Mouse (Mus musculus): ENCODE measurements around the gene Lactb.

GRCm38 (mm10) chr9:66933869-66934808 is 41.1 kb downstream of the Lactb start:
- TF ChIP-seq CTCF (IDR thresholded peaks at IDR 0.05; ENCODE audit: extremely low read depth, insufficient read depth, low read length) (no peak), POLR2A (IDR thresholded peaks at IDR 0.05; ENCODE audit: extremely low read depth, insufficient read depth, low read length) (no peak)

All from cortical plate, adult 2 months (tissue).